Mouse (Mus musculus): ENCODE measurements around the gene Flrt1.

GRCm38 (mm10) chr19:7070775-7071174 is 34.8 kb downstream of the Flrt1 start:
- TF ChIP-seq HCFC1 (IDR thresholded peaks at IDR 0.05; ENCODE audit: low read depth, low read length) (no peak), UBTF (IDR thresholded peaks at IDR 0.05; ENCODE audit: low read depth, low read length) (no peak), ETS1 (conservative IDR thresholded peaks at IDR 0.05; ENCODE audit: low read depth, low read length) (no peak), USF1 (IDR thresholded peaks at IDR 0.05; ENCODE audit: low read depth, low read length) (no peak), KAT2A (IDR thresholded peaks at IDR 0.05; ENCODE audit: insufficient replicate concordance, low read length) (no peak), POLR2A (IDR thresholded peaks at IDR 0.05; ENCODE audit: low read depth, low read length) (no peak), EP300 (IDR thresholded peaks at IDR 0.05; ENCODE audit: low read length) (no peak), CTCF (conservative IDR thresholded peaks at IDR 0.05 in 1 of 2, IDR thresholded peaks at IDR 0.05 in 1 of 2; ENCODE audit: low read depth in 2 of 2, low read length in 2 of 2) (no peak), RAD21 (IDR thresholded peaks at IDR 0.05; ENCODE audit: low read depth, low read length) (no peak), MEF2A (IDR thresholded peaks at IDR 0.05; ENCODE audit: borderline replicate concordance, low read depth, low read length) (no peak), GABPA (IDR thresholded peaks at IDR 0.05; ENCODE audit: insufficient replicate concordance, low read depth, low read length) (no peak), MXI1 (IDR thresholded peaks at IDR 0.05; ENCODE audit: low read depth, low read length) (no peak)

All from CH12.LX (cell line).